Mouse (Mus musculus): Measurements from ENCODE around the gene Pfdn5.

GRCm38 (mm10) chr15:102376453-102377162 lies 50.7 kb downstream of the Pfdn5 start:
- TF ChIP-seq CTCF (IDR thresholded peaks at IDR 0.05; ENCODE audit: borderline replicate concordance, insufficient read depth, low read length) = no peak
- peak; percentile 83 for TF ChIP-seq POLR2A (IDR thresholded peaks at IDR 0.05; ENCODE audit: low read depth, low read length)

Data from embryonic fibroblast, embryonic 13.5 days (primary cell).